Mouse (Mus musculus) myocyte (in vitro differentiated cells): ENCODE data around the gene Defb45. TPM values are rescaled to one million over a fixed set of nuclear protein-coding genes. Genes with fewer than 3 reads are reported as not detected.

Experiments used
- H3K27me3 ChIP-seq: one replicate; pipeline ENCODE4 v1.6.1; 2011; ENCODE audit not compliant: control insufficient read depth, insufficient read depth, insufficient read length
- H3K36me3 ChIP-seq: one replicate; pipeline ENCODE4 v1.6.1; 2011; ENCODE audit not compliant: control insufficient read depth, insufficient read depth
- H3K4me2 ChIP-seq: one replicate; pipeline ENCODE4 v1.6.1; 2011; ENCODE audit warnings: low read depth, control low read depth
- H3K4me3 ChIP-seq: one replicate; pipeline ENCODE4 v1.5.1; 2011; ENCODE audit warnings: mild to moderate bottlenecking, control low read depth, moderate library complexity
- H3K79me2 ChIP-seq: one replicate; pipeline ENCODE4 v1.6.1; 2011; ENCODE audit not compliant: control insufficient read depth, insufficient read depth
- H3ac ChIP-seq: one replicate; pipeline ENCODE4 v1.6.1; 2011; ENCODE audit not compliant: control insufficient read depth, insufficient read length
- CEBPB ChIP-seq: IDR thresholded peaks from 2 replicates; pipeline ENCODE4 v1.6.1; 2011; ENCODE audit warnings: mild to moderate bottlenecking, moderate library complexity; ENCODE audit not compliant: poor library complexity, insufficient read depth, severe bottlenecking
- E2F4 ChIP-seq: IDR thresholded peaks from one replicate; pipeline ENCODE4 v1.6.1; 2011; ENCODE audit warnings: mild to moderate bottlenecking, control low read depth, moderate library complexity; ENCODE audit not compliant: insufficient read depth
- MAX ChIP-seq: IDR thresholded peaks from one replicate; pipeline ENCODE4 v1.6.1; 2011; ENCODE audit warnings: low read depth, mild to moderate bottlenecking, control low read depth
- MYOD1 ChIP-seq, 3 experiments: IDR thresholded peaks; one replicate each; pipeline ENCODE4 v1.6.1; 2011; ENCODE audit warnings: control low read depth in 2 of 3, low read depth in 2 of 3, mild to moderate bottlenecking in 2 of 3, moderate library complexity in 1 of 3; ENCODE audit not compliant: insufficient read length in 2 of 3, control insufficient read depth in 1 of 3
- MYOG ChIP-seq, 3 experiments: IDR thresholded peaks; one replicate each; pipeline ENCODE4 v1.6.1; 2011; ENCODE audit warnings: control low read depth in 2 of 3, low read depth in 2 of 3, mild to moderate bottlenecking in 2 of 3; ENCODE audit not compliant: insufficient read length in 2 of 3, control insufficient read depth in 1 of 3, insufficient read depth in 1 of 3
- POLR2A ChIP-seq: IDR thresholded peaks from one replicate; pipeline ENCODE4 v1.6.1; 2011; ENCODE audit warnings: low read depth, mild to moderate bottlenecking, control low read depth, moderate library complexity; ENCODE audit not compliant: insufficient read length
- POLR2AphosphoS2 ChIP-seq: IDR thresholded peaks from one replicate; pipeline ENCODE4 v1.6.1; 2011; ENCODE audit warnings: low read depth, control low read depth; ENCODE audit not compliant: insufficient read length
- REST ChIP-seq: IDR thresholded peaks from one replicate; pipeline ENCODE4 v1.6.1; 2011; ENCODE audit warnings: mild to moderate bottlenecking, control low read depth, moderate library complexity; ENCODE audit not compliant: insufficient read depth, insufficient read length
- SRF ChIP-seq: IDR thresholded peaks from one replicate; pipeline ENCODE4 v1.6.1; 2011; ENCODE audit warnings: low read depth; ENCODE audit not compliant: control insufficient read depth, insufficient read length
- TCF12 ChIP-seq: IDR thresholded peaks from one replicate; pipeline ENCODE4 v1.6.1; 2011; ENCODE audit warnings: mild to moderate bottlenecking, control low read depth; ENCODE audit not compliant: poor library complexity, insufficient read depth, severe bottlenecking
- TCF3 ChIP-seq: IDR thresholded peaks from one replicate; pipeline ENCODE4 v1.6.1; 2011; ENCODE audit warnings: low read depth, control low read depth; ENCODE audit not compliant: insufficient read length
- USF1 ChIP-seq: IDR thresholded peaks from one replicate; pipeline ENCODE4 v1.6.1; 2011; ENCODE audit warnings: low read depth, mild to moderate bottlenecking, control low read depth, moderate library complexity
- polyA plus RNA-seq: library from polyadenylated mRNA; unstranded; fragments of >200 nt; fragmentation: generic; extraction: Trizol; gene quantifications from one replicate; pipeline ENCODE4 v1.2.1, GENCODE M21; 2012; ENCODE audit warnings: missing spikeins

The Defb45 gene
- polyA plus RNA-seq, 1 experiment, result 0.30 TPM

GRCm38 (mm10) chr2:152543478-152543877, 55.7 kb downstream of the Defb45 start:
- Histone ChIP-seq H3K4me2 (no peak overlapping the region), H3K79me2 (no peaks in the 10 kb centered on the region), H3K4me3 (no peak overlapping the region), H3K27me3 (peaks cover 10% of the 10 kb centered on the region), H3ac (no peak overlapping the region), H3K36me3 (no peaks in the 10 kb centered on the region)
- TF ChIP-seq MYOG (IDR thresholded peaks at IDR 0.05; ENCODE audit: control insufficient read depth in 1 of 3, insufficient read depth in 1 of 3, insufficient read length in 2 of 3, low read depth in 2 of 3) (no peak), TCF3 (no peak), E2F4 (no peak), CEBPB (no peak), MAX (no peak), MYOD1 (IDR thresholded peaks at IDR 0.05; ENCODE audit: control insufficient read depth in 1 of 3, insufficient read length in 2 of 3, low read depth in 2 of 3) (no peak), SRF (no peak), USF1 (no peak), REST (no peak), TCF12 (no peak), POLR2AphosphoS2 (no peak), POLR2A (no peak)

Other genes with a start within 250 kb of the Defb45 start
- gene Nrsn2, start 222.8 kb downstream of the Defb45 start, polyA plus RNA-seq, result not detected
- gene Sox12, start 201.3 kb downstream of the Defb45 start, polyA plus RNA-seq, result 7.8 TPM
- not detected for gene Zcchc3, start 184.4 kb downstream of the Defb45 start, polyA plus RNA-seq
- gene 6820408C15Rik, start 183.8 kb downstream of the Defb45 start, polyA plus RNA-seq, result not detected
- gene Defb23, start 134.8 kb downstream of the Defb45 start, polyA plus RNA-seq, result not detected
- not detected for gene Defb20, start 122.3 kb downstream of the Defb45 start, polyA plus RNA-seq
- gene Defb22, start 109.3 kb downstream of the Defb45 start, polyA plus RNA-seq, result not detected
- gene Defb26, start 87.7 kb downstream of the Defb45 start, polyA plus RNA-seq, result not detected
- not detected for gene Defb28, start 81.1 kb downstream of the Defb45 start, polyA plus RNA-seq
- gene Defb29, start 59.3 kb downstream of the Defb45 start, polyA plus RNA-seq, result not detected
- gene Gm17416, start 30.1 kb downstream of the Defb45 start, polyA plus RNA-seq, result not detected
- not detected for gene Defb21, start 26.7 kb downstream of the Defb45 start, polyA plus RNA-seq
- not detected for gene Defb19, start 19.1 kb downstream of the Defb45 start, polyA plus RNA-seq
- gene Defb36, start 4.9 kb upstream of the Defb45 start, polyA plus RNA-seq, result not detected
- 8.8 TPM for gene Defb25, start 23.7 kb upstream of the Defb45 start, polyA plus RNA-seq
- 28.3 TPM for gene Rem1, start 27.6 kb upstream of the Defb45 start, polyA plus RNA-seq
- 190 TPM for gene H13, start 70.1 kb upstream of the Defb45 start, polyA plus RNA-seq
- gene Mcts2, start 87.6 kb upstream of the Defb45 start, polyA plus RNA-seq, result 27.0 TPM
- gene Id1, start 136.9 kb upstream of the Defb45 start, polyA plus RNA-seq, result 59.5 TPM
- gene Cox4i2, start 154.8 kb upstream of the Defb45 start, polyA plus RNA-seq, result not detected
- gene Bcl2l1, start 232.3 kb upstream of the Defb45 start, polyA plus RNA-seq, result 57.0 TPM
- 26.3 TPM for gene Tpx2, start 248.6 kb upstream of the Defb45 start, polyA plus RNA-seq